Mouse (Mus musculus): ENCODE results near the gene Nudc. TPM values are rescaled to one million over a fixed set of nuclear protein-coding genes. Genes with fewer than 3 reads are reported as not detected.

Nudc gene
- polyA plus RNA-seq, 1 experiment = 930 TPM

DNA sequence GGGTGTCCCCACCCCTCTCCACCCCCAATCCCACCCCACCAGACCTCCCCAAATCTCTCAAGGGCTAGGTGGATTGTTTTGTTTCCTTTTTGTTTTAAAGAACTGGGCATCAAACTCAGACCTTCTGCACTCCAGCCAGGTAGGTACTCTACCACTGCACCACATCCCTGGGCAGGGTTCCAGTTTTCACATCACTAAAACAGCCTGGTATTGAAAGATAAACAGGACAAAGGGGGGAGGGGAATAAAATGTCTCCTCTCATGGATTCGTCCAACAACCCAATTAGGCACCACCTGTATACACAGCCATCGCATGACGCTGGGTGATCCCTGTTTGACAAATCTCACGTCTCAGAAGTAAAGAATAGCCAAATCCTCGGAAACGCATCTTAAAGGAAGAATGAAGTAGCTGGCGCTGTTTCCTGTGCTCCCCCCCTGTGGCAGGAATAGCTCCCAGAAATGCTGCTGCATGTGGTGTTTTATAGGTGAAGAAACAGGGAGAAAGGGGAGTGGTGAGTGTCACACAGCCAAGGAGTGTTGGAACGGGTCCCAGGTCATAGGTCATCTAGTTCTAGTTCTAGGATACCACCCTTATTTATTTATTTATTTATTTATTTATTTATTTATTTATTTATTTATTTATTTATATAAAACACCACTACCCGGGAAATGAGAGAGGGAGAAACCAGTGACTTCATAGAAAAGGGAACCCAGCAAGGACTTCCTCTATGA lies 40.9 kb downstream of the Nudc start:
- TF ChIP-seq GATA1 (IDR thresholded peaks at IDR 0.05; ENCODE audit: low read length) = no peak

DNA sequence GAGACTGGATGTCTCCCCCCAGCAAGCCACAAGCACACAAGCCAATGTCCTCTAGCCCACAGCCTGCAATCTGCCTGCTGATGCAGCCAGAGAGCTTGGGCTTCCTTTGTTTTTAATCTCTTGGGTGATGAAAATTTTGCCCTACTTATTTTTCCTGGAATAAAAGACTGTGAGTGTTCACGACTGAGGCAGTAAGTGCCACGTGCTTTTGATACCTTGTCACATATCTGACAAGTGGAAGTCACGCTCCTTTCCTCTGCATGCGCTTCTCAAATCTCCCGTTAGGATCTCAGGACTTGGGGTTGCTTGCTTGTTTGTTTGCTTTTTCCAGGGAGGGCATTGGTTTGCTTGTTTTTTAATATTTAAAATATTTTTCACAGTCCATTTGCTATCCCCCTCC lies 41.5 kb downstream of the Nudc start:
- TF ChIP-seq GATA1 (IDR thresholded peaks at IDR 0.05; ENCODE audit: low read length) = no peak

DNA sequence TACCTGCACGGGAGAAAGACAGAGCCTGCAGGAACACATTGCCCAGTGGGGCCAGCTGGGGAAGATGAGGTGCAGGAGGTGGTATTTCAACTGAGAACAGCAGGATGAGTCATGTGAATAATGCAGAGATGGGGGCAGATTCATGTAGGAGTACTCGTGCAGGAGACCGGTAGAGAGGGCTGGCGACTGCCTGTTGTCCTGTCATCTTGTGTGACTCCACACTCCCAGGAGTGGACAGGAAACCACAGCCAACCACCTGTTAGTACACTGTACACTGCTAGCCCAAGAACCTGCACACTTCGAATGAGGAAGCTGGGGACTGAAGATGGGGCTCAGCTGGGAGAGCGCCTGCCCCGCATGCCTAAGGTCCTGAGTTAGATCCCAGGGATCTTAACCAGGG lies 44.3 kb downstream of the Nudc start:
- TF ChIP-seq GATA1 (IDR thresholded peaks at IDR 0.05; ENCODE audit: low read length) = no peak

DNA sequence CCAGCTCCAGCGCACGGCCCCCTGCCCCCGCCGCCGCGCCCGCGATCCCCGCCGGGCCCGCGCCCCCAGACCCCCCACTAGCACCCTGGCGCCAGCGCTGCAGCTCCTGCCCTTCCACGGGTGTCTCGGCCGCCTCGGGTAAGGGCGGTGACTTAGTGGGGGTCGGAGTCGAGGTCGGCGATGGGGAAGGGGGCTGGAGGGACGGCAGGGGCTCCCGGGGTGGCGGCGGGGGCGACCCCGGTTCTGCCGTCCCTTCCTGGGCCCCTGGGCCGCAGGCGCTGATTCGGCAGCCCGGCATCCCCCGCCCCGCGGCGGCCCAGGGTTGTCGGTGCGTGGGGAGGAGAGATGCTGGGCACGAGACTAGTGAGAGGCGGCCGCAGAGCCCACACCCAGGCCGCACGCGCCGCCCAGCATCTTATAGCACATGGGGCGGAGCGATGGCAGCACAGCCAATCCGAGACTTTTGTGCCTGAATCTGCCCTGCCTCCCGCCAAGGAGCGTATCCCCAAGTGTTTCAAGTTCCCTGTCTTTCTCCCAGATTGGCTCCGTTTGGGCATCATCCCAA lies 47.6 kb downstream of the Nudc start, which contains the start of gene Trnp1:
Trnp1 (minus strand) TSS at position 391 of the 565 bp plus-strand sequence.
- no peak for TF ChIP-seq GATA1 (IDR thresholded peaks at IDR 0.05; ENCODE audit: low read length)

DNA sequence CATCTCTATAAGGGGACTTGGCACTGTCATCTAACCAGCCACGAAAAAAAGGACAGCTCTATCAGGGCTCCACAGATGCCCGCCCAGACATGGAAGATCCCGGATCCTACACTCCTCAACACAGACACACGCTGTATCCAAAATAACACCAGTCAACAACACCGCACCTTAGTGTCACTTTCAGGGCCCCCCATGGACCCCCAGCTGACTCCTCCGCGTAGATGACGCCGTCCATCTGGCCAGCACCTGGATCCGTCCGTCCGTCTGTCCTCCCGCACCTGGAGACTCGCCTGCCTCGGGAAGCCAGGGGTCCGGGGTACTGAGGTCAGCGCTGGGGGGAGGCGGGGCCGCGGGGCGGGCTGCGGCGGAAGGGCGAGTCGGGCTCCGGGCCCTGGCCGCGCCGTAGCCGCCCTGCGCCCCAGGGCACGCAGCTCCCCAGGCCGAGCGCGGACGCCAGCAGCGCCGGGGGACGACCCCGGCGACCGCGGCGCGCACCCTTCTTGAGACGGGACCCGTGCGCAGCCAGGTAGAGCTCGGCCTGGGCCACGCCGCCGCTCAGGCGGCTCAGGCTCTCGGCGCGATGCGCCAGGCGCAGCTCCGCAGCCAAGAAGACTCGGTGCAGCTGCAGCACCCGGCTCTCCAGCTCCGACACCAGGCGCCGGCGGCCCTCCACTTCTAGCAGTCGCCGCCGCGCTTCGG lies 48.2 kb downstream of the Nudc start:
- no peak for TF ChIP-seq GATA1 (IDR thresholded peaks at IDR 0.05; ENCODE audit: low read length)

DNA sequence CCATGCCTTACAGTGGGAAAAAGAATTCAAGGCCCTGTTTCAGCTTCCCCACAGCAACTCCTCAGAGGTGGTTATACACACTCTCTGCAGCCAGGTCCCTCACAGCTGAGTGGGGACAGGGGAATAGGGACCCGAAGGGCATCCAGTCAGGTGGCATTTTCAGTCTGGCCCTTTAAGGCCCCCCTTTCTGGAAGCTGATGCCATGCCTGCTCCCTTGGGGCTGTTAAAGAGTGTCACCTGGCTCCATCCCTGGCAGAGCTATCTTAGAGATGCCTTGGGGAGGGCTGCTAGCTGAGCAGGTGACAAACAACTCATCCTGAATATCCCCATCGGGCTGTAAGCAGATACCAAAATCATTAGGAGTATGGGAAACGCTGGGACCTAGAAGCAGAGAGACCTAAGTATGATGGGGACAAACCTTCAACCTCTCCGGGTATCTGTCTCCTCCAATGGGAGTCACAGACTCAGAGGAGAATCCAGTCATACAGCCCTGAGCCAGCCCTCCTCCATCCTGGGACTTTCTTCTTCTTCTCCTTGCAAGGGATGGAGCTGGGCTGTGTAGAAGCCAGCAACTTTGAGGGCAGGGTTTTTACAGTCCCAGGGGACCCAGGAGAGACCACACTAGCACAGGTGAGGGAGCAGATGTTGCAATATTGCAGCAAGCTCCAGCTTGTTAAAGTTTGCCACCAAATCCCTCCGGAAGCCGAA lies 48.9 kb downstream of the Nudc start:
- TF ChIP-seq GATA1 (IDR thresholded peaks at IDR 0.05; ENCODE audit: low read length) = no peak

DNA sequence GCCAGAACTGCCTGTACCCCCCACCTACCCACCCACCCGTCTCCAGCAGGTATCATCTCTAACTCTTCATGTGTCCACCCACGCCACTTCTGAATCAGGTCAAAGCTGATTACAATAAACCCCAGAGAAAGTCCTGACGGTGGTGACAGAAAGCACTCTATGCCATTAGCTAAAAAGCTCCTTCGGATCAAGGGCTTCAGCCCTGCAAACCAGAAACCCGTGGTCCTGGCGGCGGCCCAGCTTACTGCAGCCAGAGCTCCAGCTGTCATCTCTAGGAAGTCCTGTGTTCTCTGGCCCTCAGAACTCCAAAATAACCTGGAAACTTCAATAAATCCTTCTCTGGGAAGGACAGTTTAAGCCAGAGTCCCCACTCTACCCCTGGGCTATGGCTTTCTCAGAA lies 50.1 kb downstream of the Nudc start:
- TF ChIP-seq GATA1 (IDR thresholded peaks at IDR 0.05; ENCODE audit: low read length) = no peak

DNA sequence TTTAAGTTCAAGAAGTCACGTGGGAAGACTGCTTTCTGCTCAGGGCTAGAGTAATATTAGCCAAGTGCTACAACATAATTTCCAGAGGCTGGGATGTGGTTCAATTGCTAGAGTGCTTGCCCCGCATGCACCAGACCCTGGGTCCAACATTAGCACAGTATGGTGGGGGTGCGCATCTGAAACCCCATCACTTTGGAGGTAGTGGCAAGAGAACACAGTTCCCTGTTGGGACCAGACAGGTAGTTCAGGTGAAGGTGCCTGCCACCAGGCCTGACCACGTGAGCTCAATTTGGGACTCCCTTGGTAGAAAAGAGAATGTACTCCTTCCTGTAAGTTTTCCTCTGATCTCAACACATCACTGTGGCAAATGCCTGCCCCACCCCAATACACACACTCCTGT lies 50.9 kb downstream of the Nudc start:
- TF ChIP-seq GATA1 (IDR thresholded peaks at IDR 0.05; ENCODE audit: low read length) = no peak

DNA sequence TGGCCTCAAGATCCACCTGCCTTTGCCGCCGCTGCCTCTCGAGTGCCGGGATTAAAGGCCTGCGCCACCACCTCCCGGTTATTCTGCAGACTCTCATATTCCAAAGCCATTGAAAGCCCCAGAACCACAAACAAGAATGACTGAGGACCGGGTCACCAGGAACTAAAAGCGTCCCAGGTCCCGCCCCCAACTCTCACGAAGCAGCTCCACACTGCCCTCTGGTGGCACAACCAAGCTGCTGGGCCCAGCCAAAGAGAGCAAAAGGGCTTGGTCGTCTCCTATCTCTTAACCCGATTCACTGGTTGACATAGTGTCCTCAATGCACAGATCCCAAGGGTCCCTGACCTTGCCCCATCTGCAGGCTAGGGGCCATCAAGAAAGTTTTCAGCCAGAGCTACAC lies 51.4 kb downstream of the Nudc start:
- TF ChIP-seq GATA1 (IDR thresholded peaks at IDR 0.05; ENCODE audit: low read length) = no peak

DNA sequence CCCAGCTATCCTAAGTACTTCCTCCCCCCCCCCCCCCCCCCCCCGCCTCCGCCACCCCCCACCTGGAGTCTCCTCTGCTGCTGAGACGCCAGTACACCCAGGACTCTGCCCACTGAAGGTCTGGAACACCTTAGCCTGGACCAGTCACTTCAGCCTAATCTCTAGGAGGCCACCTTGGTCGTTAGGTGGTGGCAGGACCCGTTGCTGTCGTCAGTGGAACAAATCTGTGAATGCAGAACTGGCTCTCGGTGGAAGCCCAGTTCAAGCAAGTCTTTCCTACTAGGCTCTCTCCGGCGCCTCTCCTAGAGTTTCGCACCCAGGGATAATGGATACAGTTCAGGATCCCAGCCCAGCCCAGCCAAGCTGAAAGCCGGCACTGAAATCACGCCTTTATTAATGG lies 51.9 kb downstream of the Nudc start:
- TF ChIP-seq GATA1 (IDR thresholded peaks at IDR 0.05; ENCODE audit: low read length) = no peak

DNA sequence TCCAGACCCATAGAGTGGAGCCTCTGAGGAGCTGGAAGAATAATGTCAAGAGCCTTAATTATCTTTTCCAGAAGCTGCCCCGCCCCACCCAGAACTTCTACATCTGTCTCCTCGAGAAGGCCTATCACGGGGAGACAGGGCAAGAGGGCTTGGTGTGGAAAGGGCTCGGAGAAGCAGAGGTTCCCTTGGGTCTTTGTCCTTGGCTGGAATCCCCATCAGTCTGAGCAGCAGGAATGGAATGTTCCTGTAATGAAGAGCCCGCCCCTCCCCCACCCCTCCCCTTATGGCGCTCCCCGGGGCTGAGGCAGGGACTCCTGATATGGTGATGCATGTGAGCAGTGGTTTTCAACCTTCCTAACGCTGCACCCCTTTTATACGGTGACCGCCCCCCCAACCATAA lies 54.0 kb downstream of the Nudc start:
- TF ChIP-seq GATA1 (IDR thresholded peaks at IDR 0.05; ENCODE audit: low read length) = no peak

DNA sequence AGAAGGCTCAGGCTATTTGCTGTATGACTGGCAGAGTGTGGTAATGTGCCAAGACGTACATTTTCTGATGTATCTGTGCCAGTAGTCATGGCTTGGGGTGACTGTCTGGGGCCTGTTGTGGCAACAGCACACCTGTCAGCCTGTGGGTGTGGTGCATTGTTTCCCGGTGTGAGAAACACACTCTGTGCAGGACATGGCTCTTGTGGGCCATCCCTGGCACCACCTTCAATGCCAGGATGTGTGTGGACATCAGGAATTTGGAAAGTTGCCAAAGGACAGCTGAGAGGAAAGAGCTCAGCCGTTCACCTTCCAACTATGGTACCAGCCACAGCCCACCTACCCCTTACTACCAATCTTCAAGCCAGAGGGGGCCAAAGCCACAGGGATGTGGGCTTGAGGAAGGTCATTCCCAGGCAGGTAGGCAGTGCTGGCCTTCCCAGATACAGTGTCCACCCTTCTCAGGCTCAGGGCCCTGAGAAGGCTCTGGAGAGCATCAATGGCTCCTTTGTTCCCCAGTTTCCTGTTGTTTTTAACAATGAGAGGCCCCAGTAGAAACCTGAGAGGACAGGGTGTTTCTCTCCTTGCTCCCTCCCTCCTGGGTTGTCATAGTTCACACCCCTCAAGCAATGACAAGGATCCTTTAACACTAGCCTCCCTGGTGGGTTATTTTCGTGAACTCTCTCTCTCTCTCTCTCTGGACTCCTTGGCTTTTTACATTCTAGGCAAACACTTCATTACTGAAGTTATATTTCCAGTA lies 56.1 kb downstream of the Nudc start:
- no peak for TF ChIP-seq GATA1 (IDR thresholded peaks at IDR 0.05; ENCODE audit: low read length)

DNA sequence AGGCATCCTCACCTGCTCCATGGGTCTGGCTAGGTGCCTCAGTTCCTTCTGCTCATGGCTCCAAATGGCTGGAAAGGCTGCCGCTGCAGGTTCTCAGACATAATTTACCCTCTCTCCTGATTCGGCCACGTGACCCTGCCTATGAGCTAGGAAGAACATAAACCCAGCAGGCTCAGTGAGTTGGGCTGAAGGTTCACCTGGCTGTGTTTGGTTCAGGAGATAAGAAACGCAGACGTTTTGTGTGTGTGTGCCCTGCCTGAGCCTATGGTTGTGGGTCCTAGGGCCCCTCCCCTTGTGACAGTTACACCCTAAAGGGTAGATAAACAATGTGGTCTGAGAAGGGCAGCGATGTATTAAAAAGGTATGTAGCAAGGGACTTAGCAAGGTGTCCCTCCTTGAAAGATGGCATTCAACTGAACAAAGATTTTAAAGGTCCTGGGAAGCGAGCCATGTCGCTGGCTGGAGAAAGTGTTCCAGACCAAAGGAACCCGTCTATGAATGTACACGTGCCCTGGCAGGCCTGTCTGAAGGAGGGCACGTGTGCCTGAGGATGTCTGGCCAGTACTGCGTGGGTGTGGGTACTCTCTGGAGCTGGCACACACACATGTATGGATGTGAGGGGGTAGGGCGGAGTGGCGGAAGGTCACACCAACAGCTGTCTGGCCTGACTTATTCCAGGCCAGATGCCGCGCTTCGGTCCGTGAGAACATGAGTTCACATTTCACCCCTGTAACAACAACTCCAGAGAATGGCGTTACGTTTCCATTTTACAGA lies 57.0 kb downstream of the Nudc start:
- TF ChIP-seq GATA1 (IDR thresholded peaks at IDR 0.05; ENCODE audit: low read length) = no peak

DNA sequence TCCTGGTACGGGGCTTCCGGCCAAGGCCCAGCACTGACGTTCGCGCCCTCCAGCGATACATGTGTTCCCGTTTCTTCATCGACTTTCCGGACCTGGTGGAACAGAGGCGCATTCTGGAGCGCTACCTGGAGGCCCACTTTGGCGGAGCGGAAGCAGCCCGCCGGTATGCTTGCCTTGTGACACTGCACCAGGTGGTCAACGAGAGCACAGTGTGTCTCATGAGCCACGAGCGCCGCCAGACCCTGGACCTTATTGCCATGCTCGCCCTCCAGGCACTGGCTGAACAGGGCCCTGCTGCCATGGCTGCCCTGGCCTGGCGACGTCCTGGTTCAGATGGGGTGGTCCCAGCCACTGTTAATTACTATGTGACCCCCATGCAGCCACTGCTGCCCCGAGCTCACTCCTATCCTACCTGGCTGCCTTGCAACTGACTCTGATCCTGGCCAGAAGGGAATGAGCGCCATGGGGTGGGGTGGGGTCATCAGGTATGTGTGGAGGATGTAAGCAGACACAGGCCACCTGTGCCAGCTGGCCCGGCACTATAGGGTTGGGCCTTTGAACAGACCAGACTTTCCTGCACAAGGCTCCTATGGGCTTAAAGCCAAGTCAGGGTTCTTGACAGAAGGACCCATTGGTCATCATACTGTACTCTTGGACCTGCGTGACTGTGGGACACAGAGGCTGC lies 59.0 kb downstream of the Nudc start:
- no peak for TF ChIP-seq GATA1 (IDR thresholded peaks at IDR 0.05; ENCODE audit: low read length)

Measured in G1E-ER4 (cell line).